Mouse (Mus musculus) cerebellum, adult 11 months (tissue): ENCODE results near the gene Fst.

Source experiments
- DNase-seq: peaks from one replicate; pipeline ENCODE4 v3.0.0; 2022

Gene Fst

GRCm38 (mm10) chr13:114458886-114459700, at the start of gene Fst:
Gene Fst, minus strand, starts transcription at chr13:114458951.
- DNase-seq, result no peak

- no peak for DNase-seq
These were observed 35.1 kb upstream of the Fst start for GRCm38 (mm10) chr13:114493826-114494225.

- DNase-seq, result no peak
These were observed 29.4 kb upstream of the Fst start for GRCm38 (mm10) chr13:114488178-114488577.

GRCm38 (mm10) chr13:114478329-114478728, 19.6 kb upstream of the Fst start:
- no peak for DNase-seq

- DNase-seq, result no peak
These were observed 11.2 kb upstream of the Fst start for GRCm38 (mm10) chr13:114469945-114470344.

GRCm38 (mm10) chr13:114466269-114466919, 7.6 kb upstream of the Fst start:
- DNase-seq, result no peak

- DNase-seq, result no peak
These were observed 6.6 kb upstream of the Fst start for GRCm38 (mm10) chr13:114465387-114465786.

- no peak for DNase-seq
These were observed 6.1 kb upstream of the Fst start for GRCm38 (mm10) chr13:114464824-114465223.

- DNase-seq, result no peak
These were observed 4.0 kb upstream of the Fst start for GRCm38 (mm10) chr13:114462548-114463408.

GRCm38 (mm10) chr13:114460306-114460892, 1.6 kb upstream of the Fst start:
- DNase-seq, result no peak

- DNase-seq, result no peak
These were observed 980 bp upstream of the Fst start for GRCm38 (mm10) chr13:114459701-114460160.

- DNase-seq, result no peak
These were observed 363 bp downstream of the Fst start for GRCm38 (mm10) chr13:114458291-114458885.

- DNase-seq, result no peak
These were observed 1.1 kb downstream of the Fst start for GRCm38 (mm10) chr13:114457567-114458120.

GRCm38 (mm10) chr13:114456766-114457566, 1.8 kb downstream of the Fst start:
- DNase-seq, result no peak

- DNase-seq, result no peak
These were observed 2.5 kb downstream of the Fst start for GRCm38 (mm10) chr13:114456224-114456623.

- DNase-seq, result no peak
These were observed 3.0 kb downstream of the Fst start for GRCm38 (mm10) chr13:114455788-114456187.

- DNase-seq, result no peak
These were observed 11.5 kb downstream of the Fst start for GRCm38 (mm10) chr13:114447213-114447612.

- no peak for DNase-seq
These were observed 26.3 kb downstream of the Fst start for GRCm38 (mm10) chr13:114432491-114432890.

- DNase-seq, result no peak
These were observed 33.5 kb downstream of the Fst start for GRCm38 (mm10) chr13:114425230-114425629.

- DNase-seq, result no peak
These were observed 38.5 kb downstream of the Fst start for GRCm38 (mm10) chr13:114420235-114420634.

- DNase-seq, result no peak
These were observed 39.4 kb downstream of the Fst start for GRCm38 (mm10) chr13:114419364-114419763.
